Mouse (Mus musculus): ENCODE data around the gene Dram1.

DNA sequence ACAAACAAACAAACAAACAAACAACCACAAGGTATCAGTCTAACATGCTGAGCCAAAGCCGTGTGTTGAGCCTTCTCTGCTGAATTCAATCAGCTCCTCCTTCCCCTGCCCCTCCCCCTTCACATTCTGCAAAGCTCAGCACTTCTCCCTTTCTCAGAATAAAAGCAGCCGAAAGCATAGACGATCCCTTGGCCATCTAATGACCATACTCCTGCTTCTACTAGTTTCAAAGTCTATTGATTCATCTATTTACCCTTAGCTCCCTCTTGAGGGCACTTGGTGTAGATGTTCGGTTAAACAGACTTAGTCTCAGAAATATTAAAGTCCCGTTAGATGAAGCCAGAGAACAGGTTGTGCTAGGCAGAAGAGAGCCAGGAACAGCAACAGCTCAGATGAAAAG, 48.2 kb downstream of the Dram1 start:
- TF ChIP-seq POLR2A (IDR thresholded peaks at IDR 0.05; ENCODE audit: low read depth, low read length), result no peak
- no peak for TF ChIP-seq CTCF (IDR thresholded peaks at IDR 0.05; ENCODE audit: extremely low read depth, insufficient read depth, insufficient read length, insufficient replicate concordance)
